Mouse (Mus musculus): ENCODE data around the gene Cbx8. TPM values are rescaled to one million over a fixed set of nuclear protein-coding genes. Genes with fewer than 3 reads are reported as not detected.

Gene Cbx8
- polyA plus RNA-seq, 1 experiment from 2014 or later: 3.1 TPM

DNA sequence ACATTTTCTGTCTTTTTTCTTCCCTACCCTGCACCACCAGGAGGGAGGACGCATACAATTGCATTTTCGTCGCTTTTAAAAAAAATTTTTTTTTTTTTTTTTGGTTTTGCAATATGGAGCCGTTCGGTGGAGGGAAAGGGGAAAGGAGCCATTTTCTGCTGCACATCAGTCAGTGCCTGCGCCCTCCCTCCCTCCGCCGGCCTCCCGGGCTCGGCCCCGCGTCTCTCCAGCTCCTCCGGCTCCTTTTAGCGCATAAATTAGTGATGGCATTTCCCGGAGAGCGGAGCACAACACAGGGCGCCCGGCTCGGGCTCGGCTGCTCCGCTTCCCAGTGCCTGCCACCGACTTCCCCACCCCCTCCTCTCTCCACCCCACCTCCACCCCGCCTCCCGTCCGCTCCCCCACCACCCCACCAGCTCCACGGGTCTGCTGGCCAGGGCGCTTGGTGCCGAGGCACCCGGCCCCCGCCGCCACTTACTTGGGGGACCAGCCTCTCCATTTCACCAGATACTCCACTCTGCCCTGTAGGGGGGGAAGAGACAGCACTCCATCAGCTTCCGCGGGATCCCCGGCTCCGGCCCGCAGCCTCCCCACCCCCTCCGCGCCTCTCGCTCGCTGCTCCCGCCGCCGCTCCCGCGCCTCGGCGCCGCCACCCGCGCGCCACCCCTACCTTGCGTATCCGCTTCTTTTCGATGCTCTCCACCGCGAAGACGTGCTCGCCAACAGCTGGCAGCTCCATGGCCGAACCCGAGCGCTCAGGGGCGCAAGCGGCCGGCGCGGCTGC is 44.7 kb upstream of the Cbx8 start:
- H3K9ac ChIP-seq (ENCODE audit: low read depth, low read length): peak overlapping the region; percentile 78
- H3K4me2 ChIP-seq (ENCODE audit: low read depth, low read length): peak overlapping the region; percentile 71
- peaks cover 52% of the 10 kb centered on the region for H3K4me1 ChIP-seq (ENCODE audit: control insufficient read depth, low read depth, low read length)
- H3K27me3 ChIP-seq (ENCODE audit: control insufficient read depth, insufficient read depth, low read depth, low read length): peaks cover 61% of the 10 kb centered on the region
- H3K4me3 ChIP-seq (ENCODE audit: low read depth, low read length): peak overlapping the region; percentile 71
- under 1% methylated on average over 57 of the region's 66 CpGs for WGBS (ENCODE audit: insufficient replicate concordance)
- peak overlapping the region; percentile 86 for H3K27ac ChIP-seq (ENCODE audit: low read length)
- peak; percentile 25 for ATAC-seq (ENCODE audit: low read depth)
- H3K36me3 ChIP-seq (ENCODE audit: control insufficient read depth, insufficient read depth): peaks cover 12% of the 10 kb centered on the region
- H3K9me3 ChIP-seq (replicated peaks; ENCODE audit: control insufficient read depth, low read length): no peaks in the 10 kb centered on the region

DNA sequence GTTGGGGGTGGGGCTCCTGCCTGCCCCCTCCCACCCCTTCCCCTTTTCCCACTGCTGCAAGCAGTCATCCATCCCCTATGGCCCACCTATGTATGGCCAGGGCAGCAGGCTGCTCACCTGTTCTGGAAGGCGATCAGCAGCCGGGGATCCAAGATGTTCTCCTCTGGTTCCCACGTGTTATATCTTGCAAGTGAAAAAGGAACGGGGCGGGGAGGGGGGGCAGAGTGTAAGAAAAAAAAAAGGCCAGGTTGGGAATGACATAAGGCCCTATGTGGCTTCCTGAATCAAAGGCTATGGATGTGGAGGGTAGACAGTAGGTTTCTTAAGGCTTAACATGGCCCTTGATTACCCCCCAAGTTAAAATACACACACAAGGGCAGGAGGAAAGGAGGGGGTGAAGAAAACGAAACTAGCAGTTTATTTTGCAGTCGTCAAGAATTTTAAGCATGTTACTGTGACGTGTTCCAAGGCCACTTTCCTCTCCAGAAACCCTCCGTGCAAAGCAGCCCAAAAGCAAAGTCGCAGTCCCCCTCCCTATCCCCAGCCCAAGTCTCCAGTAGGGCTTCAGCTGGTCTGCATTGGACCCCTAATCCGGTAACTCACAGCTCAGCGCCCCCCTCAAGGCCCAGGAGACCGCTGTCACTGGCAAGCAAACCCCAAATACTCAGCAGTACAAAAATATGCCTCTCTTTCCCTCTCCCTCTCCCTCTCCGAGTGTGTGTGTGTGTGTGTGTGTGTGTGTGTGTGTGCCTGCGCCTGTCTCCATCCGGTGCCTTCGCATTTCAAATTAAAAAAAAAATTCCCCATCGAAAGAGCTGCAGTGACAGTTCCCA is 43.9 kb upstream of the Cbx8 start:
- ATAC-seq (ENCODE audit: low read depth): no peak
- H3K9ac ChIP-seq (ENCODE audit: low read depth, low read length): peak overlapping the region; percentile 78
- H3K27me3 ChIP-seq (ENCODE audit: control insufficient read depth, insufficient read depth, low read depth, low read length): peaks cover 53% of the 10 kb centered on the region
- H3K9me3 ChIP-seq (replicated peaks; ENCODE audit: control insufficient read depth, low read length): no peaks in the 10 kb centered on the region
- WGBS (ENCODE audit: insufficient replicate concordance): 3% methylated on average over 18 of the region's 18 CpGs
- peak overlapping the region; percentile 71 for H3K4me3 ChIP-seq (ENCODE audit: low read depth, low read length)
- H3K27ac ChIP-seq (ENCODE audit: low read length): peak overlapping the region; percentile 41
- H3K36me3 ChIP-seq (ENCODE audit: control insufficient read depth, insufficient read depth): peaks cover 13% of the 10 kb centered on the region
- H3K4me2 ChIP-seq (ENCODE audit: low read depth, low read length): peak overlapping the region; percentile 71
- peaks cover 50% of the 10 kb centered on the region for H3K4me1 ChIP-seq (ENCODE audit: control insufficient read depth, low read depth, low read length)

DNA sequence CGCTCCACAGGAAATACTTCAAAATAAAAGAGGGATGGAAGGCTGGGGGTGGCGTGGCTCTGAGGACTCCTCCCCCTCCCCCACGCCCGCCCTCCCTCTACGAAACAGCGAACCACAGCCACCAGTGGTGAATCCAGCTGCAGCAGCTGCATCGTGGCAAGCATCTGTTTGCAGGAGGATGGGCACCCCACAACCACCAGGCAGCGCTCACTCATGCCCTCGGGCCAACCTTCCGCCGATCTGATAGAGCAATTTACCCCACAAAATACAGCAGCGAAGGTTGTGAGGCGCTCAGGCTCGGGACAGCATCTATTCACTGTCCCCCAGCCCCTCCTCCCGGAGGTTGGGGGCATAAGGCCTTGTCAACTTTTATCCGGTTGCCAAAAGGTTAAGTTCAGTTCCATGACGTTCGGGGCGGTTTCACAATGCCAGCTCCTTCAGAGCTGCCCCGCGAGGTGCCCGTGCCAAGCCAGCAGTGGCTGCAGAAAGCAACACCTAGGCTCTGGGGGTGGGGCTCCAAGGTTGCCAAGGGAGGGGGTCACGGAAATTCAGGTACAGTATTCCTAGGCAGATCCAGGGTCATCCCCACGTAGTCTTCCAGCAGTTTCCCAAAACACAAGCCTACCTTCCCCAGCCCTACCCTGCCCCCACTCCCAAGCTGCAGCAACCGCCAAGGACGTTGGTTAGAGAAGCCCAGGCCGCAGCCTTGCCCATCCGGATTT is 43.1 kb upstream of the Cbx8 start:
- Histone ChIP-seq H3K36me3 (ENCODE audit: control insufficient read depth, insufficient read depth) (peaks cover 13% of the 10 kb centered on the region), H3K4me1 (ENCODE audit: control insufficient read depth, low read depth, low read length) (peaks cover 53% of the 10 kb centered on the region), H3K4me3 (ENCODE audit: low read depth, low read length) (peak overlapping the region; percentile 71), H3K9ac (ENCODE audit: low read depth, low read length) (peak overlapping the region; percentile 12; the same call in 1 of the 2 replicates), H3K27ac (ENCODE audit: low read length) (no peak overlapping the region), H3K9me3 (replicated peaks; ENCODE audit: control insufficient read depth, low read length) (no peaks in the 10 kb centered on the region), H3K27me3 (ENCODE audit: control insufficient read depth, insufficient read depth, low read depth, low read length) (peaks cover 45% of the 10 kb centered on the region), H3K4me2 (ENCODE audit: low read depth, low read length) (peak overlapping the region; percentile 71)
- no peak for ATAC-seq (ENCODE audit: low read depth)
- 4% methylated on average over 28 of the region's 28 CpGs for WGBS (ENCODE audit: insufficient replicate concordance)

DNA sequence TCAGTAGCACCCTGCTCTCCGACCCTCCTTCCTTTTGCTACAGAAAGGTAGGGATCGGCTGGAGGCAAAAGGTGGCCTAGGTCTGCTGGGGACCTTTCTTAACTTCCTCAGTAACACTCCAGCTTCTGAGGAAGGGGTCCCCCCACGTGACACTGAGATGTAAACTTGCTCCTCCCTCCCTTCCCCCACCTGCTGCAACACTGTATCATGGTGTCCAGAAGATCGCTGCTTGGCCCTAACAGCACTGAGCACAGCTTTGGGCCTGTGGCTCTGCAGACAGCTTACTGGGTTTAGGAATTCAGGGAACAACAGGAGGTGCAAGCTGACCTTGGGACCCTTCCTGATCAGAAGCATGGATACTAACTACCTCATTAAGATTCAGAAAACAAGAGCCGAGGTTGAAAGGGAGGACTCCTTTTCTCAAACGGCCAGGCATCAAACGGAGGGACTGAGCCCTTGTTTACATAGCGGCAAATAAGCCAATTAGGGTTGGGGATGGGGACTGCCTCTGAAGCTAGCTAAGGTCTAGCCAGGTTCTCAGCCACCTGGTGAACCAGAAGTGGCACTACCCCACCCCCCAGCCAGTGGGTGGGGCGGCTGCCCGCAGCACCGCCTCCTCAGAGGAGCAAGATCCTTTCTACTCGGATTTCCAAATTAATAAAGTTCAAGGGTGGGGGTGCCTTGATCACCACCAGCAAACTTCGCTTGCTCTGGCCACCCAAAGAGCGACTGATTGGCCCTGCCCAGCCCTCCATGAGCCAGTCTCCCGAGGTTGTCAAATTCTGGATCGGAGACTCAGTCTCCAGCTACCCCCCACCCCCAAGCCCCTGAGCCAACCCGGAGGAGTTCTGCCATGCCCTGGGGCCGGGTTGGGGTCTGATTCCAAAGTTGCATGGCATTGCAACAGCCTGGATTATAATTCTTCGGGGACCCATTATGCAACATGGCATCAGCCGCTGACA is 42.1 kb upstream of the Cbx8 start:
- peaks cover 53% of the 10 kb centered on the region for H3K4me1 ChIP-seq (ENCODE audit: control insufficient read depth, low read depth, low read length)
- H3K4me3 ChIP-seq (ENCODE audit: low read depth, low read length): peak overlapping the region; percentile 5; the same call in 1 of the 2 replicates
- WGBS (ENCODE audit: insufficient replicate concordance): 32% methylated on average over 20 of the region's 20 CpGs
- no peak for ATAC-seq (ENCODE audit: low read depth)
- peak overlapping the region; percentile 71 for H3K4me2 ChIP-seq (ENCODE audit: low read depth, low read length)
- peaks cover 13% of the 10 kb centered on the region for H3K36me3 ChIP-seq (ENCODE audit: control insufficient read depth, insufficient read depth)
- no peak overlapping the region for H3K9ac ChIP-seq (ENCODE audit: low read depth, low read length)
- no peak overlapping the region for H3K27ac ChIP-seq (ENCODE audit: low read length)
- peaks cover 35% of the 10 kb centered on the region for H3K27me3 ChIP-seq (ENCODE audit: control insufficient read depth, insufficient read depth, low read depth, low read length)
- no peaks in the 10 kb centered on the region for H3K9me3 ChIP-seq (replicated peaks; ENCODE audit: control insufficient read depth, low read length)

DNA sequence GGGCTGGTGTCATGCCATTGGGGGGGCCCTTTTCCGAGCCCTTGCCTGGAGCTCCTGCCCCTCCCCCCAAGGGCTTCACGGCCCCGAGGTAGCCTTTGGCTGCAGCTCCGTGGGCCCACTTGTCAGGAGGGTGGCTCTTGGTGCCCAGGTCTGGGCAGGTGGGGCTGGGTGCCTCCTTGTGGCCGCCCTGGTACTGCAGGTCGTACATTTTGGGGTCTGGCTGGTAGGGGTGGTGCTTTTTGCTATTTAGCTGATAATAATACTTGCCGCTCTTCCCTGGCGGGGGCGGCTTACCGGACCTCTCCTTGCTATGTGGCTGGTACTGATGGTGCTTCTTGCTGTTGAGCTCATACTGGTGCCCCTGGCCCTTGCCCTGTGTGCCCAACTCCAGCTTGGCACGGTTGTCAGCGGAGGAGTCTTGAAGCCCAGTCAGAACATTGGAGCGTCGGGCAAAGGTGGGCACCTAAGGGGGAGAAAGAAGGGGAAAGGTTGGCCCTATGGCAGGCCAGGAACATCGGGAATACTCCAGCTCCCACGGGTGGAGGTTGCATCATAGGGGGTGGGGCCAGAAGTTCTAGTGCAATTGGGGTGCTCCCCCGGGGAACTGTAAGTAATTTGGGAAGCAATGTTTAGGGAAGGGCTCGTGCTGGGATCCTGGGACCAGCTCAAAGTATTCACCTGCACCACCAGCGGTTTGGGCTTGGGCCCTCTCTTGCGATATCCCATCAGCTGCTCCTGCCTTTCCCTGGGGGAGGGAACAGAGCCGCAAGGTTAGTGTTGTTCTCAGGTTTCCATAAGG is 41.3 kb upstream of the Cbx8 start:
- ATAC-seq (ENCODE audit: low read depth): no peak
- Histone ChIP-seq H3K9ac (ENCODE audit: low read depth, low read length) (no peak overlapping the region), H3K27me3 (ENCODE audit: control insufficient read depth, insufficient read depth, low read depth, low read length) (peaks cover 26% of the 10 kb centered on the region), H3K4me2 (ENCODE audit: low read depth, low read length) (no peak overlapping the region), H3K9me3 (replicated peaks; ENCODE audit: control insufficient read depth, low read length) (no peaks in the 10 kb centered on the region), H3K27ac (ENCODE audit: low read length) (no peak overlapping the region), H3K4me3 (ENCODE audit: low read depth, low read length) (no peak overlapping the region), H3K4me1 (ENCODE audit: control insufficient read depth, low read depth, low read length) (peaks cover 46% of the 10 kb centered on the region), H3K36me3 (ENCODE audit: control insufficient read depth, insufficient read depth) (peaks cover 13% of the 10 kb centered on the region)
- WGBS (ENCODE audit: insufficient replicate concordance): 41% methylated on average over 21 of the region's 21 CpGs

DNA sequence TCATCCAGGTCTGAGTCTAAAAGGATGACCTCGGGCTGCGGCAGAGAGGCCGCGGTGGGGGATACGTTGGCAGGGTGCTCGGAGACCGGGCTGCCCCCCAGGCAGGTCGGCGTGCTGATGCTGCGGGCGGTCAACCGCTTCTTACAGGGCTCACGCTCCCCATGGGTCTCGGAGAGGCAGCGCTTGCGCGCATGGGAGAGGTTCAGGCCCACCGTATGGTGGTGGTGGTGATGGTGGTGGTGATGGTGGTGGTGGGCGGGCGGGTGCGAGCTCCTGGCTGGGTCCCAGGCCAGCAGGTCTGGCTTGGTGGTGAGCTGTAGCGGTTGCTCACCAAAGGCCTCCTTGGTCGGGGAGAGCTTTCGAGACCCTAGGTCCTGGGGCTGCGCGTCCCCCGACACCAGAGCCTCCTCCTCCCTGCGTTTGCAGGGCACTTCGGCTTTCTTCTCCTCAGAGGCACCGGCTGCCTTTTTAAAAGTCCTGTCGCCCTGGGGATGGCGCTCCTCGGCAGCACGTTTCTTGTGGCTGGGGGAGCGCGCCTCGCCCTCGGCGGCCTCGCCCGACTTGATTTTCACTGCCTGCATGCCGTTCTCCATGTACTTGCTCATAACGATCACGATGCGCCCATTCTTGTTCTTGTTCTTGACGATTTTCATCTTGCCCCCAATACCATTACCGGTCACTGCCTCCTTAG is 40.5 kb upstream of the Cbx8 start:
- Histone ChIP-seq H3K27ac (ENCODE audit: low read length) (no peak overlapping the region), H3K9ac (ENCODE audit: low read depth, low read length) (no peak overlapping the region), H3K4me1 (ENCODE audit: control insufficient read depth, low read depth, low read length) (peaks cover 43% of the 10 kb centered on the region), H3K36me3 (ENCODE audit: control insufficient read depth, insufficient read depth) (peaks cover 13% of the 10 kb centered on the region), H3K9me3 (replicated peaks; ENCODE audit: control insufficient read depth, low read length) (no peaks in the 10 kb centered on the region), H3K4me3 (ENCODE audit: low read depth, low read length) (no peak overlapping the region), H3K27me3 (ENCODE audit: control insufficient read depth, insufficient read depth, low read depth, low read length) (peaks cover 19% of the 10 kb centered on the region), H3K4me2 (ENCODE audit: low read depth, low read length) (no peak overlapping the region)
- no peak for ATAC-seq (ENCODE audit: low read depth)
- 80% methylated on average over 47 of the region's 47 CpGs for WGBS (ENCODE audit: insufficient replicate concordance)

DNA sequence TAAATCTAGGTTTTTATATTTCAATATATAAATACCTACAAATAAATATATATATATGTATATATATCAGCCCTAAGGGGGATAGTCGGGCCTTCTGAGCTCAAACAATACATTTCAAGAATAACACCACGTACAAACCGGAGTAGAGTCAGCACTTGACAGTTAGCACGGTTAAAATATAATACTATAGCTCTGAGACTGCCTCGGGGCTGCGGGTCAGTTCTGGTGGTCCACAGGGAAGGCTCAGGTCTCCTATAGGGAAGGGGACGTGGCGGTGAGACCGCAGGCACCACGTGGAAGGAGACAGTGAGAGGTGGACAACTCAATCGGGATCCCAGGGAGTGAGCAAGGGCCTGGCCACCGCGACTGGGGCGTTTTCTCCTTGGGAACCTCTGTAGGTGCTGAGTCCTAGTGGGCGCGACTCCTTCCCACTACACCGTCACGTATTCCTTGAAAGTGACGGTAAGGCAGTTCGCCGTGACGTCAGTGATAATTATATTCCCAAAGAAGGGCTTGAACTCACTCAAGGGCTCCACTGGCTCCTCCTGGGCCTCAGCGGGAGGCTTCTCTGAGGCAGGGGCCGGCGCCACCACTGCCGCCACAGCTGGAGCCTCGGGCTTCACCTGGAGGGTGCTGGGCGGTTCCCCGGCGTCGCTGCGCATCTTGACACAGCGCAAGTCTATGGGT is 39.8 kb upstream of the Cbx8 start:
- H3K9ac ChIP-seq (ENCODE audit: low read depth, low read length): no peak overlapping the region
- H3K27ac ChIP-seq (ENCODE audit: low read length): no peak overlapping the region
- H3K4me3 ChIP-seq (ENCODE audit: low read depth, low read length): no peak overlapping the region
- no peak for ATAC-seq (ENCODE audit: low read depth)
- no peak overlapping the region for H3K4me2 ChIP-seq (ENCODE audit: low read depth, low read length)
- WGBS (ENCODE audit: insufficient replicate concordance): 70% methylated on average over 33 of the region's 33 CpGs
- H3K9me3 ChIP-seq (replicated peaks; ENCODE audit: control insufficient read depth, low read length): no peaks in the 10 kb centered on the region
- peaks cover 43% of the 10 kb centered on the region for H3K4me1 ChIP-seq (ENCODE audit: control insufficient read depth, low read depth, low read length)
- peaks cover 12% of the 10 kb centered on the region for H3K27me3 ChIP-seq (ENCODE audit: control insufficient read depth, insufficient read depth, low read depth, low read length)
- H3K36me3 ChIP-seq (ENCODE audit: control insufficient read depth, insufficient read depth): peaks cover 13% of the 10 kb centered on the region
